Mouse (Mus musculus): ENCODE measurements at regions not wholly inside any gene's neighbourhood (a gene's known extent, or its start where the extent isn't known, plus 50 kb on each side); places are given as distances from the start of the nearest gene placed in this dataset.

GRCm38 (mm10) chr3:128226503-128226902, 330.4 kb upstream of the Fam241a start:
- no peak for DNase-seq

GRCm38 (mm10) chr3:128222344-128222743, 326.2 kb upstream of the Fam241a start:
- DNase-seq: no peak

- no peak for DNase-seq
These were observed 325.5 kb upstream of the Fam241a start for GRCm38 (mm10) chr3:128221625-128222024.

DNA sequence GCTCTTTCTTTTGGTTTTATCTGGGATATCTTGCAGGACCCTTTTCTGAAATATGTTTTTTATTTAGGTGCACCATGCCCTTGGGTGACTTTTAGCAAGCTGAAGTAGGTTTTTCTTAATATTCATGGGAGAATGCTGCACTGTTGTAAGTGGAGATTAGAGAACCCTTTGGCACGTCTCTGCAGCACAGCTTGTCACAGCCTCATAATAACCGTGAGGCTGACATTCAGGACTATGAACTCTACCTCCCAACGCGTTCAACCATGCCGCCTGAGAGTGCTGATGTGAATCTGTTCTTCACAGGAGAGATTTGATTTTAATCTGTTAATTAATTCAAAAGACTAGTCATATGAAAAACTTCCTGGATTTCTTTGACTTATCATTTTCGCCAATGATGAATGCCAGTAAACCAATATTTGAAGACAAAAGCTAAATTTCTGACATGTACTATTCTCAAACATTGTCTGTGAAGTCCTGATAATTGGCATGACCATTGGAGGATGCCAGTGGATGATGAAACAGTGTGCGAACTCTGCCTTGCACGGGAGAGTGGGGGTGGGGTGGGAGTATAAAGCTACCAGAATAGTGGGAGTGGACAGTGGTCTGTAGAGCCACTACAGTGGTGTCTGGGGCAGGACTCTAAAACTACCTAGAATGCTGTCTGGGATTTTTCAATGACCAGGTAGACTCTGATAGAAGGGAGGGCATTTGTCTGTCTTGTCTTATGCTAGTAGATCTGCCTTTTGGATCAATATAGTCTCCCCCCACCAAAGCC, 324.8 kb upstream of the Fam241a start:
- DNase-seq: no peak

DNA sequence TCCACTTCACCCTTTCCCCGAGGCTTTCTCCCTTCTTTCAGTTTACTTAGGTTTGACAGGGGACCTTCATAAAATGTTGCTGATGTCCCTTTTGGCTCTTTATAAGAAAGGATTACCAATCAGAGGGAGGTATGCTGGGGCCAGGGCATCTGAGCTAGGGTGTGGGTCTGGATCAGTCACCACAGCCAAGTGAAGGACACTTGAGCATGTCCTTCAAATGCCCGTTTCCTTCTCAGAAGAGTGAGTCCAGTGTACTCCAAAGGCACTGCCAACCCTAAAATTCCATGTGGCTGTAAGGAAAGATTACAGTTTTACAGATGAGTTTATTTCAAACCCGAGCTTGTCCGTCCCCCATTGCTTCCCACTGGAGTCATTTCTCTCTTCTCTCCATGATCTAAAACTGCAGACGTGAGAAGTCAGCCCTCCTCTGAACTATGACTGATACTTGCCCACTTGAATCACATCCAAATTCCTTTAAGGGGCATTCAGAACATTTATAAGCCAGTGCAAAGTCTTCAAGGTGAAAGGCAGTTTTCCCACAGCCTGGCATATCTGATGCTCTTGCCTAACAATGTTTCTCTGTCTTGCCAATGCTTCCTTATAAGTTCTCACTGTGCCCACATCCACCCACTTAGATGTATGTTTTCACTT, 321.8 kb upstream of the Fam241a start:
- DNase-seq: no peak

GRCm38 (mm10) chr3:128212256-128212655, 316.1 kb upstream of the Fam241a start:
- peak; percentile 16 for DNase-seq

DNA sequence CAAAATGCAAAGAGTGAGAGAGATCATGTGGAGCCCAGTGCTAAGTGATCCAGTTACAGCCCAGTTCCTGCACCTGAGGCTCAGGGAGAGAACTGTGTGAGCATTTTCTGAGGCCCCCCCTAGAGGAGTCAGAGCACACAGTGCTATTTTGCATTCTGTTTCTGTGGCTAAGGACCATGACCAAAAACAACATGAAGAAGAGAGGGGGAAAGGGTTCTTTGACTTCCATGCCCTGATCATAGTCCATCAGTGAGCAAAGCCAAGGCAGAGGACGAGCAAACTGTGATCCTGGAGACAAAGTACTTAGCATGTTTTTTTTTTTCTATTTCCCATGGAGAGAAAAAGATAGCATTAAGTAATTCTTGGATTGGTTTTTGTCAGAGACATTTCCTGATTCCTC, 314.5 kb upstream of the Fam241a start:
- DNase-seq: no peak

DNA sequence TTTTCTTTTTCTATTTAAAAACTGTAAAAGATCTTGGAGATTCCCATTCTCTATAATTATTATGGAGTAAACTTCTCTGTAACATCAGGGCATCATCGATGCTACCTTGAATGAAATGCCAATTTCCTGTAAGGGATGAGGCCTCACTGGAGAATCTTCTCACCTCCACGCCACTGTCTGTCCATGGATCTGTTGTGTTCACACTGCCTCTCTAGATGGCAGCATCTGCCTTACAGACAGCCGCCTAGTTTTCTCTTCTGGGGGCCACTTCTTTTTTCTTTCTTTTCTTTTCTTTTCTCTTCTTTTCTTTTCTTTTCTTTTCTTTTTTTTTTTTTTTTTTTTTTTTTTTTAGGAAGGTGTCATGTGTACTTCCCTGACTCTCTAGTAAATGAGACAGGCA, 310.8 kb upstream of the Fam241a start:
- DNase-seq: no peak

DNA sequence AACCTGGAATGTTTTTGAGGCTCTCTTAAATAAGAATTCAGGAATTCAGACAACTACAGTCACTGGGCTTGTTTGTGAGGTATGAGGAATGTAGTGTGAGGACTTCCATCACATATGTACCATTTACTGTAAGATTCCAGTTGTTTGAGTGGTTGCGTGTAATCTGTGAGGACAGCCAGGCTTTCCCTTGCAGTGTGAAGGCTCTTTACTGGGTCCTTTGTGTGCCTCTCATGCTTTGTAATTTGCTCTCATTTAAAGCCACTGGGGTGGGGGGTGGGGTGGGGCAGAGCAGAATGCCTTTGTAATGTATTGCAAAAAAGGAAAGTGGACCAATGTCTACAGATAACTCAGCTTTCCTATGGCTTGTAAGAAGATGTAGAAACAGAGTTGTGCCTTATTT, 310.4 kb upstream of the Fam241a start:
- no peak for DNase-seq

DNA sequence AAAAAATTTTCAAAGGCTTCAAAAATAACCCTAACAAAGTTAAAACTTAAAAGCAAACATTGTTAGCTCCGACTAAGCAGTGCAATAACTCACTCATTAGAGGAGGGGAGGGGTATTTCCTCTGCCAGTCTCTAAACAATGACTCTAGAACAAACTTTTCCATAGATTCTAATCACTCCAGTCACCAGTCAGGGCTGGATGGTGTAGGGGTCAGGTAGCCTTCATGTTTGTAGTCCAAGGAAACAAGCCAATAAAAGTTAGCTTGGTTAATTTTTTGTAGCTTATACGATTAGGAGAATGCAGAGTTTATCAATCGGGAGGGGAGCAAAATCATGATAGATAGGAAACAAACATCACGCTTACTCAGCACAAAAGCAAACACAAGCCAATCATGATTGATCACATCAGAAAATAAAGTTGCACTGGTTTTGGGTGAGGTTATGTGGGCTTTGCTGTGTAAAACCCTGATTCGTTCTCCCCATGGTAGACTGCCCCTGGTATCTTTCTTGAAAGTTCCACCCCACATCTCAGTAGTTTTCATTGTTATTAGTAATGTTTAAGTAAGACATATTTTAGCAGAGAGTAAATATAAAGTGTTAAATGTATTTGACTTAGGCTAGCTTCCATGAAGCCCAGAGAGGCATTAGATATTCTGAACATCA, 304.6 kb upstream of the Fam241a start:
- DNase-seq: no peak

DNA sequence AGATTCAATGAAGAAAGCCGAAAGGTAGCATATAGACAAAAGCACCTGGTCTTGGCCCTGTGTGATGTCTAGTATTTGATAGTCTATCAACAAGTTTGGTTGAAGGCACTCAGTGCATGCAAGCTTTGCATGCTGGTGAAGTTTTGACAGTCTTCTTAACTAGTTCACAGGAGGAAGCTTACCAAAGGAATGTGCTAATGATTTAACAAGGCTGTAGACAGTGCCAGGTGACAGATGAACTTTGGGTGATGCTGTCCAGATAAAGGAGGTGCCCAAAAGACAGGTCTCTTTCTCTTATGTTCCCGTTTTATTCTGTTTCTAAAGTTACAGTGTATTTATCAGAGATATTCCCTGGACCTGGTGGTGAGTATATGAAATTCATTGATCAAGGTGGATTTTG, 303.3 kb upstream of the Fam241a start:
- no peak for DNase-seq

DNA sequence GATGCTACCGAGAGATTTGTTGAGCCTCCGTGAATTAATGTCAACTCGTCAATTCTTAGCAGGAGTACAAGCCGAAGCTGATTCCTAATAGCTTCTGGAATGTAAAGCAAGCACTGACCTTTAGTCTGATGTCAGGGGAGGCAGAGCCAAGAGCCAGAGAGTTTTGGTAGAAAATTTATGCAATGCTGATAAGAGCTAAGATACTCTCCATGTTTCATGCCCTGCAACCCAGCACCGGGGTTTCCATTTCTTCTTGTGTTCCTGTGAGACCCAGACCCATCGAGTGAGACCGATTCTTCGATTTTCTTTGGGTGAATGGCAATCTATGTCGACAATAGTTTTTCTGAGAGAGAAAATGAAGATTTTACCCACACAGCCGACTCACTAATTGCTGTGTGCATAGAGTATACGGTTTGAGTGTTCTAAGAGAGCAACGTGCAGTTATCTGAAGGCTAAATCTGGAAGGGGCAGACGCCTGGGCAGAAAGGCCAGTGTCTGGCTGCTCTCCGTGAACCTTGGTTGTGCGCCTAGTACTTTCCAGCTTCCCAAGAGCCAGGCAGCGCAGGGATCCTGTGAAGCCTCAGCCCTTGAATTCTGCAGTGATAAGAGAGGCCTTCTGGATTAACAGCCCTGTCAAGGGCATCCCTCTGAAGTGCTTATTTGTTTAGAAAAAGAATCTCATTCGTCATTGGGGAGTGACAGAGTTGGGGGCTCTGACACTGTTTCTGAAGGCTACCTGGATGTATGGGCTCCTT, 296.1 kb upstream of the Fam241a start:
- no peak for DNase-seq

GRCm38 (mm10) chr3:128187330-128188044, 291.4 kb upstream of the Fam241a start:
- no peak for DNase-seq

GRCm38 (mm10) chr3:128186278-128186677, 290.2 kb upstream of the Fam241a start:
- peak; percentile 8 for DNase-seq

- DNase-seq: no peak
These were observed 285.2 kb upstream of the Fam241a start for GRCm38 (mm10) chr3:128181221-128181908.

- DNase-seq: no peak
These were observed 253.1 kb upstream of the Fam241a start for GRCm38 (mm10) chr3:128149216-128149615.

- DNase-seq: no peak
These were observed 249.2 kb upstream of the Fam241a start for GRCm38 (mm10) chr3:128145329-128145728.

- no peak for DNase-seq
These were observed 231.7 kb upstream of the Fam241a start for GRCm38 (mm10) chr3:128127836-128128235.

DNA sequence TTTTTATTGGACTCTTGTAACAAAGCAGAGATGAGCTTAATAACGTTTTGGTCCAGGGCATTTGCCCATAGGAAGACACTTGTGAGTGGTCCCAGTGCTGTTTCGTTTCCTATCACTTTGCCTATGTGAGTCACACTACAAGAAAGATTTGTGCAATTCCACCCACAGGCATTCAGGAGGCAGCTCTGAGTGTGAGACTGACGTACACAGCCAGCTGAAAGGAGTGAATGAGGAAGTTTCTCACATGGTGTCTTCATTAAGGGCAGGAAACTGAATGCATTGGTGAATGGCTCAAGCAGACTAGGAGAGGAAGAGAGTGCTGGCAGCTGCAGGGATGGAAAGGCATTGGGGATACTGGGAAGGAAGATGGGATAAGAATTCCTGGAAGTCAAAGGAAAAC, 230.5 kb upstream of the Fam241a start:
- DNase-seq: no peak

DNA sequence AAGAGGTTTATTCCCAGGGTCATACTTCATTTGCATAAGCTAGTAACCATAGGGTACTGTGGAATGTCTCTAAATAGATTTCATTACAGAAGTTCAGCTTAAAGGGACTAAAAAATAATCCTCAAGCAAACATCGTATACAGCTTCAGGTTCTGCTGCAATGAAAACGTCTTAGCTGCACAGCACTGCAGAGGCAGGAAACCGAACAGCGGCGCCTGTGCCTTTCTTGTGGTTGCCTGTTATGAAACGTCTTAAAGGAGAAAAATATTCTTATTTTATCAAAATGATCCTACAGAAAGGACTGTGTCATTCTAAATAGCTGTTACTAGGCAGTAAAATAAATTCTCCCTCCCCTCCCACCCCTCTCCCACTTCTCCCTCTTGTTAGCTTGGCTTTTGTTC, 226.0 kb upstream of the Fam241a start:
- no peak for DNase-seq

GRCm38 (mm10) chr3:128120647-128121440, 224.7 kb upstream of the Fam241a start:
- DNase-seq: no peak
